Mouse (Mus musculus) heart, postnatal 4 days (tissue): ENCODE results near the gene Usp15. TPM values are rescaled to one million over a fixed set of nuclear protein-coding genes. Genes with fewer than 3 reads are reported as not detected.

Source experiments
- DNase-seq: peaks from one replicate; pipeline ENCODE4 v3.0.0; 2021
- microRNA-seq, 2 experiments: library from miRNA; unstranded; fragments of <30 nt; microRNA quantifications; one replicate each; pipeline ENCODE4 v1.2.0; 2021 to 2022
- total RNA-seq, 2 experiments: library from RNA; stranded (reverse); gene quantifications; 2 replicates each; pipeline ENCODE4 v1.2.3; 2021

Usp15 gene
- total RNA-seq, 2 experiments from 2014 or later, result 75.8 to 79.2 TPM

GRCm38 (mm10) chr10:123100584-123100983 is 96.2 kb downstream of the Usp15 start:
- no peak for DNase-seq

DNA sequence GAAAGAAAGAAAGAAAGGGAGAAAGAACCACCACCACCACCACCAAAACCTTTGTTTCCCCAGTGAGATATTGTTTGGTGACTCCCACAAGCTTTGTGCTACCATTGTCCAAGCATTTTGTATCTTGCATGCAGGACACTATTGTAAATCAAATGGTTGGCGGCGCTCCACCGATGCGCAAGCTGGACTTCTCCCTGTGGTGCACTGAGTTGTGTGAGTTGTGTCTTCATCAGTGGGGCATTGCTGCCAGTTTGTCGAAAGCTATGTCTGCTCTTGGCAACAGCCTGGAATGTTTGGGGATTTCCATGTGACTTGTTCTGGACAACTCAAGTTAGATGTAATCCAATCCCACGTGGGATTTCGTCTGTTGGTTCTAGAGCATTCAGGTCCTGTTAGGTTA is 102.3 kb downstream of the Usp15 start:
- DNase-seq, result no peak

DNA sequence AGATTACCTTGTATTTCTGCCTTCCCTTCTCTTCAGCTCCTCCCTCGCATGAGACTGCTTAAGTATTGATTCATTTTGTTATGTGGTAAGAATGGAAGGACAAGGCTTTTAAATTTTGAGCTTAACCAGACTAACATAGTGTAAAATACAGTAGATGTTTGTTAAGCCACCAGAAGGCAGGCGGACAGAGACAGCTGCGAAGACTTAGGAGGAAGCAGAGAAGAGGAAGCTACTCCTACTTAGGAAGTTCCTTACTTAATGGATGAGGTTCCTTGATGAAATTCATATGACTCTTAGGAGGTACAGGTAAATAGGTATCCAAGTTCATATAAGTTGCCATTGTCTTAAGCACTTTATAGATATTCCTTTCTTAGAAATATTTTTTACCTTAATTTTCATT is 104.2 kb downstream of the Usp15 start:
- no peak for DNase-seq

- peak; percentile 63 for DNase-seq
Measured at GRCm38 (mm10) chr10:123091737-123092136, 105.1 kb downstream of the Usp15 start.

DNA sequence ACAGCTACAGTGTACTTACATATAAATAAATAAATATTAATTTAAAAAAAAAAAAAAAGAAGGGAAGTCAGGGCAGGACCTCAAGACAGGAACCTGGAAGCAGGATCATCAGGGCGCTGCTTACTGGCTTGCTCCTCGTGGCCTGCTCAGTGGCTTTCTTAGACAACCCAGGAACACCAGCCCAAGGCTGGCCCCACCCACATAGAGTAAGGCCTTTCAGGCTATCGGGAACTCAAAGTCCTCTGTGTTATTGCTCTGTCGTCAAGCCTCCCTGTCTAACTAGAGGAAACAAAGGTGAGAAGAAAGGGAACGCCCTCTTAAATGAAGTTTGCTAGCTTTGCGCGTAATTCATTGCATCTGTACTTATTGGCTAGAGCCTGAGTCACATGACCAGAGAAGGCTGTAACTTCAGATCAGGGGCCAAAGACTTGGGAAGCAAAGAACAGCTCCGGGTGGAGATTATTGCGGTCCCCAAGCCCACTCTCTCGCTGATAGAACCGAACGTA is 107.3 kb downstream of the Usp15 start:
- no peak for DNase-seq

GRCm38 (mm10) chr10:123086847-123087246 is 109.9 kb downstream of the Usp15 start:
- no peak for DNase-seq

DNA sequence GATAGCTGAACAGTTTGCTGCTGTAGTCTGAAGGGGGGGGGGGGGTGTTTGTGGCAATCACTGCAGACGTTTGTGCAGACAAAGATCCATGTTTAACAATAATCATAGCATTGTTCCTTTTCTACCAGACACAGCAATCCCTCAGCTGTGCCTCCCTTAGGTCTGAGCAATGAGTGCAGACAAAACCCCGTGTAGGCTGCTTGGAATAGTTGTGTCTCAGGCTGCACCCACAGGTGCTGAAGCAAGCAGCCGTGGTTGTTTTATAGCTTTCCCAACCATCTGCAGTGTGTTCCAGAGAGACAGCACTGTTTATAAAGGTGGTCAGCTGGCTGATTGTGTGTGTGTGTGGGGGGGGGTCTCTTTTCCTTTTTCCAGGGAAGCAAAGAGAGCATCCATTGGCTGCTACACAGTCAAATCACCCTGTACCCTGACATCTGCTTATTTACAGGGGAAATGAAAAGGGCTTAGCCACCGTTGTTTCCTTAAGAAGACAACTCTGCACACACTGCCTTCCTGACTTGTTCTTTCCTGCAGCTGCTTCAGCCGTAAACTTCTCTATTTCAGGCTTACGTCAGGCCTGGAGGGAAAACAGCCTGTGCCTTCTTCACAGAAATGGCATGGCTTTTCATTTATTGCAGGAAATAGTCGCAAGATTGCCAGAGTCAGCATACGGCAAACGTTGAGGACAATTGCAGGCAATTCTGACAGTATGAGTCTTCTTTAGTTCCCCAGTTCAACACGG is 111.7 kb downstream of the Usp15 start:
- no peak for DNase-seq

GRCm38 (mm10) chr10:123084307-123084706 is 112.5 kb downstream of the Usp15 start:
- no peak for DNase-seq

- peak; percentile 97 for DNase-seq
Measured at GRCm38 (mm10) chr10:123076245-123077023, 120.4 kb downstream of the Usp15 start, which contains the start of gene Mon2. TSS of gene Mon2 (minus strand) at chr10:123076505.

GRCm38 (mm10) chr10:123075751-123076242 is 121.0 kb downstream of the Usp15 start:
- DNase-seq, result peak; percentile 36

GRCm38 (mm10) chr10:123071997-123072396 is 124.8 kb downstream of the Usp15 start:
- DNase-seq, result no peak

DNA sequence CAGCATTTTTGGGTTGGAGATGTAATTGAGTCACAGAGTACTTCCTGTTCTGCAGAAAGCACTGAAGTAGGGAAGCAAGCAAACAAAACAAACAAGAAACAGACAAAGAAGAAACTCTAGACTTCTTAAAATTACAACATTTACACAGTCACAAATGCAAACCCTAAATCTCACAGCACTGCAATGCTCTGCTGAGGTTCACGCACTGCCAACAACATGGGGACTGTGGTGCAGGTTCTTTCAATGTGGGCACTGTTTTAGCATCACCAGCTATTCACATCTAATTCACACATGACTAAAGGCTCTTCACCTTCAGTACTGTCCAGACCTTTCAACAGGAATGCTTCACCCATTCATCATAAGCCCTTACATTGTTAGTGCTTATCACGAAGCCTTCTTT is 133.8 kb downstream of the Usp15 start:
- no peak for DNase-seq

- peak; percentile 23 for DNase-seq
Measured at GRCm38 (mm10) chr10:123060831-123061230, 136.0 kb downstream of the Usp15 start.

DNA sequence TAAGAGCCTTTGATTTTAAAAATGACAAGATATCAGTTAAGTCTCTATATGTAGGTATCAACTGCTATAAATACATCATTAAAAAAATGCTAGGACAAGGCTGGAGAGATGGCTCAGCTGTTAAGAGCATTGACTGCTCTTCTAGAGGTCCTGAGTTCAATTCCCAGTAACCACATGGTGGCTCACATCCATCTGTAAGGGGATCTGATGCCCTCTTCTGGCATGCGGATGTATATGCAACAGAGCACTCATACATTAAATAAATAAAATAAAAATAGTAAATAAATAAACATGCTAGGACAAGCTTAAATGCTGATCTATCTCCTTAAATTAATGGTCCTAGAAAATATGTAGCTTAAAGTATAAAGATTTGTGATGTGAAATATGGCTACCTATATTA is 139.7 kb downstream of the Usp15 start:
- DNase-seq, result no peak

DNA sequence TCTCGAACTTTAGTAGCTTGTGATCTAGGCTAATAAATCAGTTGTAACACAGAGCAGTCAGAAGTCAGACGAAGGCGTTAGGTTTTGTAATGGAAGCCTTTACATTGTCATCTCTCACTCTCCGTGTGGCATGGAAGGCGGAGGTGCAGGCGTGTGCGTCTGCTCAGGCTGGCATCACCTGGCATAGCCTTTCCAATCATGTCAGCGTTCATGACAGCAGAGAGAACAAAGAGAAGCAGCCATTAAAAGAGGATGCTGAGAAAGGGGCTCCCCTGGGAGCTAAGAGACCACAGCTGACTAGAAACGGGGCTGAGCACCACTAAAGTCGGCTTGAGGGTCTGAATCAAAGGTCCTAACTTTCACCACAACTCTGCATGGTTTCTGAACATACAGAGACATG is 140.3 kb downstream of the Usp15 start:
- DNase-seq, result no peak

GRCm38 (mm10) chr10:123055205-123056000 is 141.4 kb downstream of the Usp15 start:
- no peak for DNase-seq

Small RNAs within 50 kb of the gene (microRNA-seq; reads per million reads assigned to microRNA genes)
- gene Gm27920, result 1.4 to 3.1 reads per million in 2 experiments

Other genes starting within 250 kb of the Usp15 start
- gene Mon2, start 120.5 kb downstream of the Usp15 start, total RNA-seq, result 10 to 100 TPM; 45.0 to 45.9 TPM
- under 1 TPM; 0.12 to 0.14 TPM for gene Fam19a2, start 67.0 kb upstream of the Usp15 start, total RNA-seq